Mouse (Mus musculus) erythroblast, embryonic 14.5 days (primary cell): Measurements from ENCODE around the gene Gm38431.

ENCODE experiments used
- GATA1 ChIP-seq: IDR thresholded peaks from 2 replicates; pipeline ENCODE4 v1.6.1; 2012; ENCODE audit warnings: low read length, inconsistent platforms, mixed read lengths
- TAL1 ChIP-seq: IDR thresholded peaks from 3 replicates; pipeline ENCODE4 v1.6.1; 2012; ENCODE audit warnings: low read length, inconsistent platforms, mixed read lengths

- TF ChIP-seq TAL1 (no peak), GATA1 (no peak)
These were observed 55.6 kb downstream of the Gm38431 start for GRCm38 (mm10) chr9:21036161-21036560.
